Mouse (Mus musculus) liver, embryonic 14.5 days (tissue): Measurements from ENCODE around the gene Creb5. TPM values are rescaled to one million over a fixed set of nuclear protein-coding genes. Genes with fewer than 3 reads are reported as not detected.

Experiments used
- ATAC-seq: fragments of 200-750 bp; cut with Nextera tagmentation; 2 replicates; pipeline ENCODE4 v1.8.0; 2017; ENCODE audit warnings: moderate number of reproducible peaks, mild to moderate bottlenecking, moderate library complexity; ENCODE audit not compliant: insufficient read depth
- DNase-seq, 3 experiments: peaks; one replicate each; pipeline ENCODE4 v3.0.0-alpha.2; 2012 to 2013; ENCODE audit warnings: low read depth in 3 of 3, low spot score in 3 of 3
- H3K27ac ChIP-seq: fragments of 300-500 bp; sonication (generic); 2 replicates; pipeline ENCODE4 v1.5.1; 2014; ENCODE audit warnings: moderate library complexity, mild to moderate bottlenecking, control low read depth, inconsistent platforms
- H3K27me3 ChIP-seq: fragments of 300-500 bp; sonication (generic); 2 replicates; pipeline ENCODE4 v1.6.1; 2014; ENCODE audit warnings: mild to moderate bottlenecking, low read length, moderate library complexity; ENCODE audit not compliant: control insufficient read depth, insufficient read depth
- H3K36me3 ChIP-seq: fragments of 300-500 bp; sonication (generic); replicated peaks from 2 replicates; pipeline ENCODE4 v1.6.1; 2014; ENCODE audit warnings: low read depth; ENCODE audit not compliant: control insufficient read depth, insufficient read depth
- H3K4me1 ChIP-seq, 2 experiments: fragments of 200-500 bp in 1 of 2; fragments of 300-500 bp in 1 of 2; sonication (generic) in 1 of 2; replicated peaks; 2 replicates each; pipeline ENCODE4 v1.6.1; 2012 to 2014; ENCODE audit warnings: antibody characterized with exemption in 1 of 2, inconsistent platforms in 1 of 2, low read length in 1 of 2; ENCODE audit not compliant: control insufficient read depth in 2 of 2, insufficient read depth in 2 of 2
- H3K4me2 ChIP-seq: fragments of 300-500 bp; sonication (generic); 2 replicates; pipeline ENCODE4 v1.6.1; 2014; ENCODE audit warnings: low read depth, mild to moderate bottlenecking, control low read depth, moderate library complexity
- H3K4me3 ChIP-seq, 2 experiments: fragments of 200-500 bp in 1 of 2; fragments of 300-500 bp in 1 of 2; sonication (generic) in 1 of 2; 2 replicates each; pipeline ENCODE4 v1.5.1; 2012 to 2014; ENCODE audit warnings: low read depth in 2 of 2, low read length in 2 of 2, mild to moderate bottlenecking in 2 of 2, control low read depth in 1 of 2, inconsistent platforms in 1 of 2, moderate library complexity in 1 of 2; ENCODE audit not compliant: insufficient read depth in 1 of 2
- H3K9ac ChIP-seq: fragments of 300-500 bp; sonication (generic); replicated peaks from 2 replicates; pipeline ENCODE4 v1.6.1; 2014; ENCODE audit warnings: mild to moderate bottlenecking, control low read depth, moderate library complexity
- H3K9me3 ChIP-seq: fragments of 300-500 bp; sonication (generic); 2 replicates; pipeline ENCODE4 v1.6.1; 2016; ENCODE audit warnings: low read length, mixed read lengths; ENCODE audit not compliant: control insufficient read depth
- CTCF ChIP-seq: IDR thresholded peaks from 2 replicates; pipeline ENCODE4 v1.5.1; 2016; ENCODE audit warnings: antibody characterized with exemption, low read depth, control low read depth
- EP300 ChIP-seq: IDR thresholded peaks from 2 replicates; pipeline ENCODE4 v1.6.1; 2016; ENCODE audit warnings: antibody characterized with exemption, low read depth
- WGBS: fragments of 180-500 bp; shearing (Covaris S2); extraction: QIAGEN DNeasy Blood & Tissue Kit; methylation state at CpG from one replicate; pipeline ENCODE4 v1.1.7; 2014; ENCODE audit not compliant: insufficient replicate concordance; 5-methylcytosine and 5-hydroxymethylcytosine counted together
- polyA plus RNA-seq, 2 experiments: library from polyadenylated mRNA; depleted of rRNA in 1 of 2; stranded (reverse) in 1 of 2; unstranded in 1 of 2; fragments of >200 nt; fragmentation: Nextera tagmentation in 1 of 2; extraction: Ambion mirVana in 1 of 2; gene quantifications; 2 replicates each; pipeline versions ENCODE4 v1.2.1 to v1.2.3; 2012 to 2014

Gene Creb5
- polyA plus RNA-seq, 2 experiments = 0.04 to 0.06 TPM

DNA sequence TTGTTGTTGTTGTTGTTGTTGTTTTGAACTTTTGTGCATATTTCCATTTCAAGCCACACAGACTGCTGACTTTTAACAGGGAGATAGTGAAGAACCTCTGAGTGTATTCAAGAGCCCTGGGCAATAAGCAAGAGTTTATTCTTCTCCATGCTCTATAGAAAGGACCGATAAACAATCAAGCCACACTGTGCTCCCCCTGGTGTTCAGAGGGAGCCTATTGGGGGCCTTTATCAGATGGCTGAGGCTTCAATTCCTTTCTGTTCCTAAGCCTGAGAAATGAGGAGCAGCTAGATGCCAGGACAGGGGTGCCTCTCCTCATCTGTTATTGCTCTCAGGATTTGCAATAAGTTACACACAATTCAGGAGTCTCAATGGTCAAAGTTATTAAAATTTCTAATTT lies 227.8 kb downstream of the Creb5 start:
- DNase-seq (no peak), ATAC-seq (no peak)
- TF ChIP-seq CTCF = no peak; the same call in 1 of the 2 replicates
- no peak for TF ChIP-seq EP300
- Histone ChIP-seq H3K27me3 (no peaks in the 10 kb centered on the region), H3K9ac (no peak overlapping the region), H3K9me3 (no peaks in the 10 kb centered on the region), H3K4me3 (no peak overlapping the region), H3K4me2 (no peak overlapping the region), H3K27ac (no peak overlapping the region), H3K36me3 (no peaks in the 10 kb centered on the region), H3K4me1 (no peaks in the 10 kb centered on the region)
- 33% methylated on average over 1 of the region's 1 CpGs for WGBS

- H3K4me1 ChIP-seq = no peaks in the 10 kb centered on the region
- ATAC-seq = no peak
These were observed 228.5 kb downstream of the Creb5 start for GRCm38 (mm10) chr6:53515611-53516010.

DNA sequence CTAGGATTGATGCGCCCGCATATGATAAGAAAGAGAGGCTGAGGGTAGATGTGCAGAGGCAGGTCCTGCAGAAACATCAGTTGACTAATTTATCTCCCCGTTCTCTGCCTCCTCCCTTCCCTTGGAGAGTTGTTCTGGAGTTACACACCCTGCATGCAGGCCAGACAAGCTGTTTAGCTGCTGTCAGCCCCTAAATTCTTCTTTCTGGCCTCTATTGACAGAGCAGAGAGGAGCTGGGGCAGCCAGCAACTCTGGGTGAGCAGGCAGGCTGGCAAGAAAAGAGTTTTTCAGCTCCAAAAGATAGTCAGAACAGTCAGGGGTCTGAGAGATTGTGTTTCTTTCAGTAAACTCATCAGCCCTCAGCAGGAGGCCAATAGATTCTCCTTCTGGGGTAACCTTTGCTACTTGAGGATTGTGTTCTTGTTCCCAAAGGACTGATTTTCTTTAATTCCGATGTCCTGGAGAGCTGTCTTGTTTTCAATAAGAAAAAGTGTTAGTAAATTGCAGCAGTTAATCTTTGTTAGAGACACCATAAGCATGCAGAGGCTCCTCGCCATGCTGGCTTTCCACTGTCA lies 230.4 kb downstream of the Creb5 start:
- Histone ChIP-seq H3K27ac (no peak overlapping the region), H3K4me3 (no peak overlapping the region), H3K9me3 (no peaks in the 10 kb centered on the region), H3K9ac (no peak overlapping the region), H3K4me1 (no peaks in the 10 kb centered on the region), H3K4me2 (no peak overlapping the region), H3K36me3 (no peaks in the 10 kb centered on the region), H3K27me3 (no peaks in the 10 kb centered on the region)
- DNase-seq (no peak), ATAC-seq (no peak)
- WGBS = 59% methylated on average over 5 of the region's 5 CpGs
- TF ChIP-seq EP300 = no peak
- no peak for TF ChIP-seq CTCF

More at GRCm38 (mm10) chr6:53515611-53516010, 228.5 kb downstream of the Creb5 start:
- TF ChIP-seq EP300 = no peak
- TF ChIP-seq CTCF = no peak
- no peak overlapping the region for H3K4me2 ChIP-seq
- no peak for DNase-seq
- no peak overlapping the region for H3K9ac ChIP-seq
- 52% methylated on average over 4 of the region's 4 CpGs for WGBS
- H3K36me3 ChIP-seq = no peaks in the 10 kb centered on the region
- H3K27me3 ChIP-seq = no peaks in the 10 kb centered on the region
- H3K9me3 ChIP-seq = no peaks in the 10 kb centered on the region
- no peak overlapping the region for H3K27ac ChIP-seq
- no peak overlapping the region for H3K4me3 ChIP-seq

GRCm38 (mm10) chr6:53523743-53524497 lies 236.8 kb downstream of the Creb5 start:
- no peak for DNase-seq
- Histone ChIP-seq H3K27me3 (no peaks in the 10 kb centered on the region), H3K4me1 (no peaks in the 10 kb centered on the region), H3K9me3 (no peaks in the 10 kb centered on the region), H3K4me2 (no peak overlapping the region), H3K27ac (no peak overlapping the region), H3K4me3 (no peak overlapping the region), H3K36me3 (no peaks in the 10 kb centered on the region), H3K9ac (no peak overlapping the region)
- WGBS = 60% methylated on average over 13 of the region's 13 CpGs
- TF ChIP-seq CTCF (no peak), EP300 (no peak)
- ATAC-seq = no peak

GRCm38 (mm10) chr6:53526460-53526859 lies 239.4 kb downstream of the Creb5 start:
- Histone ChIP-seq H3K4me2 (no peak overlapping the region), H3K4me3 (no peak overlapping the region), H3K27me3 (no peaks in the 10 kb centered on the region), H3K27ac (no peak overlapping the region), H3K9me3 (no peaks in the 10 kb centered on the region), H3K36me3 (no peaks in the 10 kb centered on the region), H3K4me1 (no peaks in the 10 kb centered on the region), H3K9ac (no peak overlapping the region)
- ATAC-seq (no peak), DNase-seq (no peak)
- no peak for TF ChIP-seq CTCF
- TF ChIP-seq EP300 = no peak
- 68% methylated on average over 1 of the region's 1 CpGs for WGBS
